Mouse (Mus musculus) B cell, adult 2 months (primary cell): ENCODE data around the gene Rab40c.
"Not testable (repeated sequence)": the region's sequence is repeated elsewhere in the genome, so short reads cannot be mapped to it uniquely, and the experiment has no call there.

Experiments
- DNase-seq, 2 experiments: peaks; one replicate each; pipeline ENCODE4 v3.0.0; 2022

Gene Rab40c

DNA sequence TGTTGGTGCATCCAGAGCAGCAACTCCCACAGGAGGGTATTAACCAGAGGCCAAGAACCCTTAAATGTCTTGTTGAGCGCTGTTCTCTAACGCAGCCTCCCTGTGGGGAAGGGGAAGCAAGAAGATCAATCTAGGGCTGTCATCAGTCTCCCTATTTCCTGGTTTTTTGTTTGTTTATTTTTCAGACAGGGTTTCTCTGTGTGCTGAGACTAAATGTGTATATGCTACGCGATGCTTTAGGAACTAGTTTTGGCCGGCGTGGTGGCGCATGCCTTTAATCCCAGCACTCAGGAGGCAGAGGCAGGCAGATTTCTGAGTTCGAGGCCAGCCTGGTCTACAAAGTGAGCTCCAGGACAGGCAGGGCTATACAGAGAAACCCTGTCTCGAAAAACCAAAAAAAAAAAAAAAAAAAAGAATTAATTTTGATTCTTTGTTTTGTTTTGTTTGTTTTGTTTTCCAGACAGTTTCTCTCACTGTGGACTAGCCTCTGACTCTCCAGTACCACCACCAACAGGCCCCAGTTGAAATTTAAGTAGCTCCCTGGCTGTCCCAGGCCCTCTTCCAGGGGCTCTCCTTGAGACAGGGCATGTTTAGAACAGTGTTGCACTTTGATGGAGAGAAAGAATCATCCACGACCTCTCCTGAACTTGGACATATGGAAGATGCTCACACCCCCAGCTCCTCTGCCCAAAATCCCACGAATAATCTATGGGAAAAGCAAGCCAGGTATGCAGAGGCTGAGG is 46.0 kb downstream of the Rab40c start:
- DNase-seq = no peak

DNA sequence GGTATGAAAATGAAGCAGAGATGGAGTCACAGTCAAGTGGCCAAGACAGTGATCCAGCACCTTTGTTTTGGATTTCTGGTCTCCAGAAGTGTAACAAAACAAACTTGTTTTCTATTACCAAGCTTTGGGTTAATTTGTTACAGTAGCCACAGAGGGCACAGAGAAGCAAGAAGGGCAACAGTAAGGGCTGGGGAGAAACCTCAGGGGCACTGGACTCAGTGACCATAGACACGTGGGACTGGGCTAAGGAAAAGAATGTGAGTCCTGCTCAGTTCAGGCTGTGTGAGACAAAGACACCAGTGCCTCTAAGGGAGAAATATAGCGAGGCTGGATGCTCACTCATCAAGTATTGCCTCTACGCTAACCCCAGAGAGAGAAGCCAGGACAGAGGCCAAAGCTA is 46.9 kb downstream of the Rab40c start:
- no peak for DNase-seq

DNA sequence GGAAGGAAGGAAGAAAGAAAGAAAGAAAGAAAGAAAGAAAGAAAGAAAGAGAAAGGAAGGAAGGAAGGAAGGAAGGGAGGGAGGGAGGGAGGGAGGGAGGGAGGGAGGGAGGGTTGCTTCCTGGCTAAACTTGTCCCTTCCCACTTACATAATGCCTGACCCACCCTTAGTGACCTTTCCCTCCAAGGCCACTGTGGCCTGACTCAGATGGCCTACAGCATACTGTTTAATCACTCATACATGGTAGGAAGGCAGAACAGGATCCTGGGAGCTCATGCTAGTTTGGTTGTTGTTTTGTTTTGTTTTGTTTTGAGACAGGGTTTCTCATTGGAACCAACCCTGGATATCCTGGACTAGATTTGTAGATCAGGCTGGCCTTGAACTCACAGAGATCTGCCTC is 48.0 kb downstream of the Rab40c start:
- not testable (repeated sequence) for DNase-seq

DNA sequence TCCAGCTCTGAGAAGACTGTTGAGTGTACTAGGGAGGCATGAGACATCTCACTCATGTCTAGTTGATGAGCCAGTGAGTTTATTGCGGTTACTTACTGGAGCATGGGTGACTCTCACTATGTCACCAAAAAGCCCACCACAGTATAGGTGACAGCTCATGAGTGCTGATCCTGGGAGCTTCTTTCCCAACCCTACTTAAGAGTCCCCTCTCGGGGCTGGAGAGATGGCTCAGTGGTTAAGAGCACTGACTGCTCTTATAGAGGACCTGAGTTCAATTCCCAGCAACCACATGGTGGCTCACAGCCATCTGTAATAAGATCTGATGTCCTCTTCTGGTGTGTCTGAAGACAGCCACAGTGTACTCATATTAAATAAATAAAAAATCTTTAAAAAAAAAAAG is 49.6 kb downstream of the Rab40c start:
- DNase-seq = no peak

DNA sequence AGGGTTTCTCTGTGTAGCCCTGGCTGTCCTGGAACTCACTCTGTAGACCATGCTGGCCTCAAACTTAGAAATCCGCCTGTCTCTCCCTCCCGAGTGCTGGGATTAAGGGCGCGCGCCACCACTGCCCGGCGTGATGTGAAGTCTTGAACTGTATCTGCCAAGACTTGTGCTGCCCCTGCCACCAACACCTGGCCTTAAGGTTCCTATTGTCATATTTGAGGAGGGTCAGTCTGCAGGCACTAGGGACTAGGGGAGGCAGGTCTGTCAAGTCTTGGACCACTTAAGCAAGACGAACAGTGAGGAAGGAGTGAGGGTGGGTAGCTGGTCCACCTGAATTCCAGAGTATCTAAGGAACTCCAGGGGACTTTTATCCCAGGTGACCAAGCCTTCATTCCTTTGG is 50.0 kb downstream of the Rab40c start:
- DNase-seq = no peak

DNA sequence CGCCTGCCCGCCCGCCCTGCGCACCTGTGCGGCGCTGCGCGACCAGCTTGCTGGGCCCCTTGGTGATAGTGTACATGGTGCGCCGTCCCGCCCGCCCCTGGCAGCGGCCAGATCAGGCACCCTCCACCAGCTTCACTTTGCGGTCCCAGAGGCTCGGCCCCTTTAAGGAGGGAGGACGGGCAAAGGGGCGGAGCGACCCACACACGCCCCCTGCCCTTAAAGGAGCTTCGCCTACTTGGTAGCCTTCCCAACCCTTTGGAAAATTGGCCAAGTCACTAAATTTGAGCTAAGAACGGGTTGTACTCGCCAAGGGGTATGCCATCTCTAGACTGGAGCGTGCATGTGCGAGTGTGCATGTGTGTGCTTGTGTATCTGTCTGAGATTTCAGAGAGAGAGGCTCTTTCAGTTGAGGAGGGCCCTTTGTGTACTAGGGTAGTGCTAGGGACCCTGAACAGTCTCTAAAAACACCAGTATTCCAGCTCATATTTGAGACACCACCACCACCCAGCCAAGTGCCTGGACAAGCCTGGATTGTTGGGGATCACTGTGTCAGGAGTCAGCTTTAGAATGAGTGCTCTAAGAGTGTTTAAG is 50.8 kb downstream of the Rab40c start, which contains the start of gene Mcrip2:
Gene Mcrip2 (minus strand): TSS at position 164 of the 591 bp plus-strand sequence.
- peak; percentile 52 to 55 for DNase-seq

DNA sequence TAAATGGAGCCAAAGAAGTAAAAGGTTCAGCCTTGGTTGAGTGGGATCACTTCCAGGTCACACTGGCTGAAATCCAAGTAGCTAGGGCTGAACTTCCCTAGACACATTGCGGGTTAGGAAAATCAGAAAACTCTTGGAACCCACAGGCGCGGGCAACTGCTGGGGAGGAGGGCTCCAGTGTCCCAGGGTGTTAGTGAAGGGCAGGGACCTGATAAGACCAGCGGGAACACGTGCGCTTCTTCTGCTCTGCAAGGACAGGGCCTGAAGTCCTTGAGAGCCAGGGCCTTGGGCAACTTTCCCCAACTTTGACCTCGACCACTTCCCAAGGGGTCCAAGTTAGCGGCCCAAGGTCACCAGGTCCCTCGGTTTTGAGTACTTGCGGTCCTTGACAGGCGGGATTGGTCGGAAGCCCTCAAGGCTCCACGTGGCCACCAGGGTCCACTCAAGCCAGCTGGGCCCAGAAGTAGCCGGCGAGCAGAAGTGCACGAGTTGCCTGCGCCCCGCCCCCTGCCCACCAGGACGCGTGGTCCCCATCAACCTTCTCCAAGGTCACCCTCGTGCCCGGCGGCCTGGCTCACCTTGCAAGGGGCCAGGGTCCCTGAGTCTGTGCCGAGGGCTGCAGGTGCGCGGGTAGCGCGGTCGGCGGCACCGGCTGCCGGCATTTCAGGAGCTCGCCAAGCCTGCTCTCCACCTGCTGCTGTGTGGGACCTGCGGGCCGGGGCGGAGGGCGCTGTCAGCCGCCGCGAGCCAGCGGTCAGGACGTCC is 51.5 kb downstream of the Rab40c start:
- no peak for DNase-seq

DNA sequence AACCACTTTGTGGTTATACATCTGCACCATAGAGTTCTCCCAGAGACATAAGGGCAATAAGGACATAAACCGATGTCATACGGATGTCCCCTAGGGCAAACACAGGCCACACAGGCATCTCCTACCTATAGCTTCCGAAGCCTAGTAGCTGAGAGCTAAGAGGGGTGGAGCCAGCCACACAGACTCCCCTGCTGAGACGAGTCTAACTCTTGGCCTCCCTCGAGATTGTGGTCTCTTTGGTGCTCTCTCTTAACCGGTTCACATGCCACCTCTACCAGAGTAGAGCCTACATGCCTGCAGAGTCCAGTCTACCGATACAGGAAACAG is 52.1 kb downstream of the Rab40c start:
- no peak for DNase-seq

DNA sequence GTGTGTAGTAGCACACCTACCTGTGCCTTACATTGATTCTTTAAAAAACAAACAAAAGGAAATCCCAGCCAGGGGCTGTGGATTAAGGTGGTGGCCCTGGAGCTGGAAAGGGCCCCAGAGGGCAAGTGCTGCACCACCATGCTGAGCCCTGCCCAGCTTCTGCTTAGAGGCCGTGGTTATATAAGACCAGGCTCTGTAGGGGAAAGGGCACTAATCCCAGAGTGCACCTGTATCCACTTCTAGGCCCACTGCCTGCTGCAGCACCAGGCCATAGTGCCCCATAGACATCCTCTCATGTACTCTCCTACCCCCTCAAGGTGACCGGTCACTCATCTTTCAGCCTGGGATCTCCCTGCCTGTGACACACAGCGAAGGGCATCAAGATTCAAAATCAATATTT is 53.4 kb downstream of the Rab40c start:
- DNase-seq = no peak

DNA sequence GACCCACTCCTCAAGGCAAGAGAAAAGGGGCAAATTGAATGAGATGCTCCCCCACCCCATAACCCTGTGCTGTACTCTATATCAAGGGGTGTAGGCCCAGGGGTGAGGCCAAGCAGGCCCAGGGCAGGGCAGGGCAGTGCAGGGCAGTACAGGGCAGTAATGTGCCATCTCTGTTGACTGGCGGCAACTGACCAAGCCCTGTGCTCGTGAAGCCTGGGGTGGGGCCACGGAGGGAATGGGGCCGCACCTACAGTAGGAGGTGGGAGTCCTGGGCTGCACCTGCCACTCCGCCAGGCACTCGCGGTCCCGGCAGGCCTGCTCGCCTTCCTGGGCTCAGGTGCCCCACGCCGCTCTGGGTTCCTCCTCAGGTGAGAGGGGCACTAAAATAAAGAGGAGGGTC is 54.2 kb downstream of the Rab40c start:
- no peak for DNase-seq

DNA sequence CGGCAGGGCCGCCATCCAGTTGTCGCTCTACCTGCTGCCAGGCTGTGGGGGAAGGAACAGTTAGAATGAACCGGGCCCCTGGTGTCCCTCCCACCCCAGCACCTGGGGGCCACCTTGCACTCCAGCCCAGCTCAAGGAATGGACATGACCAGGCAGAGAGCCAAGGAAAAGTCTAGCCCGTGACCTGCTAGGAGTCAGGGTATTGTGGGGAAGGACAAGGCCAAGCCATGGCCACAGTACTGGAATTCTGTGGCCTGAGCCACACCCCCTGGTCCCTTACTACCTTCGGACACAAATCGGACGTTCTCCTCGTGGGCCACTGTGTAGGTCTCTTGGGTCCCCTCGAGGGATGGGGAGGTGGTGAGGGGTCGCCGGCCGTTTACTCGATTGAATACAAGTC is 55.2 kb downstream of the Rab40c start:
- no peak for DNase-seq

DNA sequence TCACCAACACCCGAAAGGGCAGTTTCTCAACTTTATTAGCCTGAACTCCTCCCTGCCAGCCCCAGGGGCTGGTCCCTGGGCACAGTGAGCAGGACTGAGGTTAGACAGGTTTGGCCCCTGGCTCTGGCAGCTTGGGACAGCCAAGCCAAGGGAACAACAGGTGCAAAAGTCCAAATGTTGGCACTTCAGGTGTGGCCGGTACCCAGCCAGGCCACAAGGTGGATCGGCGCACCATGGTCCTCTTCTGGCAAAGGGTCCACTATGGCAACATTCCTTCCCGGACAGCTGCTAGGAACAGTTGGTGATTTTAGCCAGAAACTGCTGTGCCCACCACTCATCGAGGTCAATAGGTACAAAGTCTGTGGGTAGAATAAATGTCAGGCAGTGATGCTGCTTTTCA is 55.8 kb downstream of the Rab40c start:
- no peak for DNase-seq

DNA sequence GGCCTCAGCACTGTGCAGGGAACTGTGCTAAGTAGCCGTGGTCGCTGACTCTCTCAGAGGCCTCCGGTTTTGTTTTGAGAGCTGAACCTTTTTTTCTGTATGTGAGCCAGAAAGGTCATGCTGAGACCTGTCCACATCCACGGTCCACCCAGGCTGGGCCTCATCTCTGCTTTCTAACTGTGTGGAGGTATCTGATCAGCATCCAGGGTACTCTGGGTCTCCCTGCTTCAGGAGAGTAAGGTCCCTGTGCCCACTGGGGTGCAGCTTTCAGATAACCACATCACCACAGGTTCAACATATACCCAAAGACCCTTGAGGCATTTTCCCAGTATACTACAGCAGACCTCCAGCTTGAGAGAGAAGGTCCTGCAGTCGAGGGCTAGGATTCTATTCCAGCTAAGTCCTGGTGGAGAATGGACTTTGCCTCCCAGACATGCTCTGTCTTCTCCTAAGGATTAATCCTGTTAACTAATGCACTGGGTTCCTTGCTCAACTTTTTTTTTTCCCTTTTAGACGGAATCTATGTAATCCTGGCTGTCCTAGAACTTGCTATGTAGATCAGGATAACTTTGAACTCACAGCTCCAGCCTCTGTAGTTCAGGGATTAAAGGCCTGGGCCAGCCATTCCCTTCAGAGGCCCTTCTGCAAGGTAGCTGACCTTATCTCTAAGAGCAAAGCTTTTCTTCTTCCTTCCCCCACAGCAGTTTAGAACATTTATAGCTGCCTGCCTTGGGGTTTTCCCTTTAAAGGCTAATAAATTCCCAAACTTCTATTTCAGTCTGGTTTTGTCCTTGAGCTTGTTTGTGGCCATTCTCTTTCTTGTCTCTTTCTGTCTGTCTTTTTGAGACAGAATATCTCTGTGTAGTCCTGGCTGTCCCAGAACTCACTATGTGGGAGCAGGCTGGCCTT is 57.6 kb downstream of the Rab40c start:
- no peak for DNase-seq

DNA sequence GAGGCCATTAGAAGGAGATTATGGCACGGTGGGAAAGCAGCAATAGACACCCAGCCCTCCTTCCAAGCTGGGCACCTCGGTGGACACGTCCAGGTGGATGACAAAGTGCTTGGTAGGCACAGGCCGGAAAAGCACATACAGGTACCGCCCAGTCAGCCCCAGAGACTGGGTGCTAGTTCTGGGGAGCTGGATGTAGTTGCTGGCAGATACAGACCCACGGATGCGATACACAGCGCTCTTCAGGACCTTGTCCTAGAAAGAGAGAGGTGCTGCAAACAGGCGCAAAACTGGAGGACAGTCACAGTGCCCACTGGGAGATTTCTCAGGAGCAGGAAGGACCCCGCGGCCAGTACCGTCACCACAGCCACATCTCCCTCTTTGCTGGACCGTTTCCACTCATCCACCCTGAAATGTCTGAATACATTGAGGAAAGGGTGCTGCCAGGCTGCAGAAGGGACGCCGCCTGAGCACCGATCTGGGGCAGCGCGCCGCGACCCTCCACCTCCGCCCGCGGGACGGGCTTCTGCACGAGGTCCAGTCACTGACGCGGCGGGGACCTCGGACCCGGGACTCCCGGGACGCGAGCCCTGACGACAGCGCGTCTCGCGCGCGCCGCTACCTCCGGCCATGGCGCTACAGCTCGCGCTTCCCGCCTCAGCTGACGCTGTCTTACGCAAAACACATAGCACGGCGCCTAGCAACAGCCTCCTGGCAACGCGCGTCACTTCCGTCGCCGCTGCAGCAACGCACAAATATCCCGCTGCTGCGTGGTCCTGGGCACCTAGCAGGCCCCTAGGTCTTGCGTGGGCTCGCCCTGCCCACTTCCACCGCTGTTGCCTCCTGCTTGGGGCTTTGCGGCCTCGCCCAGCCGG is 58.5 kb downstream of the Rab40c start, which contains the start of gene Wdr90:
Gene Wdr90 (minus strand): TSS at position 670 of the 872 bp plus-strand sequence.
- peak; percentile 89 to 90 for DNase-seq

DNA sequence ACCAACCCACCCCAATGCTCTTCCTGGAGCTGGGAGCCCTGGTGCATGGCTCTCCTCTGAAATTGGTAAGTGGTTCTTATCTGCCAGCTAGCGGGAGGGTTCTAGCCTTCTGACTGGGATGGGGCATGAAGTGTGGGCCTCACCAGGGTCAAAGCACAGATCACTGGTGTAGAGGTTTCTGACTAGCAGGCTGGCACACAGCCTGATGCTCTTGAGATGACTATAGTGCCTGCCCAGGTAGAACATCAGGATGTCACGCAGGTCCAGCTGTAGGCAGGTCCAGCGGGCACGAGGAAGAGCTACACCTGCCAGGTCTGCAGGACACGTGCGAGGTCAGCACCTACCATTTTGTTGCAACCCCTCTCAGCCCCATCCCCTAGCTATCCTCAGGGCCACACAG is 59.3 kb downstream of the Rab40c start:
- no peak for DNase-seq

DNA sequence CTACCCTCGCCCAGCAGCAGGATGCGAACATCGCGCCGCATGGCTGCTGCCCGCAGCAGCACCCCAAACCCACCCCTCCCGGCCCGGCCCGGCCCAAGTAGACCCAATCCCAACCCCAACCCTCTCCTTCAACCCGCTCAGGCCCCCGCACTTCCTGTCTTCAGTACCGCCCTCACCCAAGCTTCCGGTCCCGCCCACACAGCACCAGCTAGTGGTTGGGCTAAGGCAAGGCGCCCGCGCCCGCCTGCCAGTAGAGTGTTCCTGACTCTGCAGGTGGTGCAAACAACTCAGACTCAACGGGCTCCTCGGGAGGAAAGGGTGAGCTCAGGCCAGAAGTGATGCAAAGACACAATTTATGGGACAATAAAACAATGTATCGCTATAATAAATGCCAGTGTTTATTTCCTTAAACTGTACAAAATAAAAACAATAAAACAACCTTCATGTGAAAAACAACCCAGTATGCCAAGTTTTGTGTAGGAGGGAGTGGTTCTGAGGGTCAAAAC is 75.1 kb downstream of the Rab40c start, which contains the start of gene Rhot2:
Gene Rhot2 (minus strand): TSS at position 456 of the 506 bp plus-strand sequence.
- peak; percentile 96 to 97 for DNase-seq

DNA sequence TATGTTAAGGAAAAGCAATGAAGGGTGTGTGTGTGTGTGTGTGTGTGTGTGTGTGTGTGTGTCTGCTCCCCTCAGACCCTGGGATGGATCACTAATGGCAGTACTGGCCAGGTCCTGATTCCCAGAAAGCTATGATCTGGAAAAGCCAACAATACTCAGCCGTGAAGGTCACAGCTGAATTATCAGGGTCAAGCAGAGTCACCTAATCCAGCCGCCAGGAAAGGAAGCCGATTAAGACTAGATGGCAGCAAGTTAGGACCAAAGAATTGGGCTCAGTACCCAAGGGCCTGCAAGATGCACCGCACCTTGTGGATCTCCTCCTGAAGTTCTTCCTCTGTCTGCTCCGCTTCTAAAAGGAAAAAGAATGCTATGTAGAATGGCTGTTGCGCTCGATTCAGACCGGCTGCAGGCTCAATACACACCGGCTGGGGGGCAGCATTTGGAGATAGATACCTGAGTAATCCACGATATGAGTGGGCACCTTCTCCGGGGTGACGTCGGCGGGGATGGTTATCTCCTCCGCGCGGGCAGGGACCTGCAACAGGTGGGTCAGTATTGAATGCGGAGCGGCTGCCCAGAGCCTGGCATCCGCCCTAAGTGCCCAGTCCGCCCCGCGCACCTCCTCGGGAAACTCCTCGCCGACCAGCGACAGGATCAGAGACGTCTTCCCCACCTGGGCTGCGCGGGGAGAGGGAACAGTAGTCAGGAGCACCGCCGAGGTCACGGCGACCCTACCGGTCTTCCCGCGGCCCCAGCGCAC is 75.7 kb downstream of the Rab40c start:
- DNase-seq = no peak

DNA sequence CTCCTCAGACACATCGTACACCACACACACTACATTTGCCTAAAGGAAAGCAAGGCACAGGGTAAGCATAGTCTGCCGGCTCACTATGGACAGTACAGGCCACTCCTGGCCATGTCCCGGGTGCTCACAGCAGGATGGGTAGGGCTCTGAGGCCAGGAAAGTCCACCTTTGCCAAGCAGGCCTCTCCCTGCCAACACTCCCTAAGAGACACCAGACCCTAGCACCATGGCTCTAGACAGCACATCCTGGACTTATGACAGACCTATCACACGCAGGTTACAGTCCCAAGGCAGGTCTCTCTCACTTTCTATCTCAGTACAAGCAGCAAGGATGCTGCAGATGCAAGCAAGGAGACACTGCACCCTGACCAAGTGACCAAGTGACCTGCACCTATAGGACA is 76.4 kb downstream of the Rab40c start:
- DNase-seq = no peak

DNA sequence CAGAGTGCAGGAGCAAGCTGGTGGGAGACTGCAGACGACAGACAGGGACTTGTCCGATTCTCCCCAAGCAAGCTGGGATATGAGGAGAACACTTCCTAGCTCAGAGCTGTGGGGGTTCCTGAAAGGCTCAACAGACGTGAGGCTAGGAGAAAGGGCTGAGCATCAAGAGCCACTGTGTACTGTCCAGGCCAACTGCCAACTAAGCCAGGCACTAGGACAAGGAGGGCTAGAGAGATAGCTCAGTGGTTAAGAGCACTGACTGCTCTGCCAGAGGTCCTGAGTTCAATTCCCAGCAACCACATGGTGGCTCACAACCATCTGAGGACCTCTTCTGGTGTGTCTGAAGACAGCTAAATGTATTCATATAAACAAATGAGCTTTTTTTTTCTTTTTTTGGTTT is 77.0 kb downstream of the Rab40c start:
- no peak for DNase-seq

DNA sequence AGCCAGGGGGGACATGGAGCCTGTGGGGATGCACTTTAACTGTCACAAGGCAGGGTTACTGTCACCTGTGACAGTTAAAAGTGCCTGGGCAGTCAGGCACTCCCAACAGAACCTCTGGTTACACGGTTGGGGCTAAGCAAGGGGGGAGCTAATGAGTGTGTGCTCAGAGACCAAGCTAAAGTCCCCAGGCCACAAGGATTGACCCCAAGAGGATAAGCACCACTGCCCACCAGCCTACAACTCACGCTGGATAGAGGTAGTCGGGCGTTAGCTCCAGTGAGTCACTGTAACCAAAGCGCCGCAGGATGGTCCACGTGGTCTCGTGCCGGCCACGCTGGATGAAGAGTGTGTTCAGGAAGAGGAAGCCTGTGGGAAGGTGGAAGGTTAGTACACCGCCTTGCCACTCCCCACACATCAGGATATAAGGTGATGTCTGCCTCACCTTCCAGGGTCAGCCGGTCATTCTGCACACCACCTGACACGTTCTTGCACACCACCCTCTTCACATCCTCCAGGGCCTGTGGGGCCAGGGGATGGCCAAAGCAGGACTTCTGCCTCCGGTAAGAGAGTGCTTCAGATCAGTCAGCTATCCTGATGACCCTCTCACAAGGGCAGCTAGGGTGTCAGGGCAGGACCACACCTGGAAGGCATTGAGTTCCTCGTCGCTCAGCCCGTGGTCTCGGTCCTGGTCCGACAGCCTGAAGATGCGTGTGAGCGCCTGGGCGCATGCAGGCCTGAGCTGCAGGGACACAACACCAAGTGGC is 78.2 kb downstream of the Rab40c start, which contains the start of gene Gm20683:
Gene Gm20683 (minus strand): TSS at position 647 of the 764 bp plus-strand sequence.
- DNase-seq = no peak
